Mouse (Mus musculus): ENCODE data around the gene Cdca7. TPM values are rescaled to one million over a fixed set of nuclear protein-coding genes. Genes with fewer than 3 reads are reported as not detected.

The Cdca7 gene
- polyA plus RNA-seq (2017; shearing (Covaris generic)), result 40.2 TPM

GRCm38 (mm10) chr2:72475797-72476485 is at the start of gene Cdca7:
Gene Cdca7 (plus strand): TSS chr2:72476159.

Other genes with a start within 250 kb of the Cdca7 start
- 0.31 TPM for gene Map3k20, start 190.5 kb upstream of the Cdca7 start, polyA plus RNA-seq (2017; shearing (Covaris generic))